Mouse (Mus musculus) brain, embryonic 14.5 days (tissue): ENCODE measurements around the gene Pex6.

Experiments used
- CTCF ChIP-seq: fragments of 200-500 bp; IDR thresholded peaks from 2 replicates; pipeline ENCODE4 v1.5.1; 2012; ENCODE audit warnings: inconsistent platforms, mild to moderate bottlenecking, moderate library complexity, borderline replicate concordance; ENCODE audit not compliant: insufficient read depth, insufficient read length; ENCODE audit errors: extremely low read depth
- POLR2A ChIP-seq: fragments of 200-500 bp; IDR thresholded peaks from 2 replicates; pipeline ENCODE4 v1.6.1; 2012; ENCODE audit warnings: mild to moderate bottlenecking, inconsistent platforms, borderline replicate concordance; ENCODE audit not compliant: poor library complexity, insufficient read depth, insufficient read length, severe bottlenecking; ENCODE audit errors: extremely low read depth

DNA sequence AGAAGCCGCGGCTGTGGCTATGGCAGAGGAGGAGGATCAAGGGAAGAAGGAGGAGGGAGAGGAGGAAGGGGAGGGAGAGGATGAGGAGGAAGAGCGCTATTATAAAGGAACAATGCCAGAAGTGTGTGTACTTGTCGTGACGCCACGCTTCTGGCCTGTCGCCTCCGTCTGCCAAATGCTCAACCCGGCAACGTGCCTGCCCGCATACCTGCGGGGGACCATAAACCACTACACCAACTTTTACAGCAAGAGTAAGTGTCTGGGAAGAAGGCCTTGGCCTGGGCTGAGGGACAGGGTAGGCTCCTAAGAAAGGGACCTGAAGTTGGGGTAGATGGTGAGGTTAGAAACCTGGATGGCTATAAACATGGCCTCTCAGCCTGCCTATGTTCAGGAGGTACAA is 49.3 kb upstream of the Pex6 start:
- TF ChIP-seq CTCF = no peak
- TF ChIP-seq POLR2A = no peak
